Mouse (Mus musculus) midbrain, embryonic 13.5 days (tissue): ENCODE results near the gene Depp1. TPM values are rescaled to one million over a fixed set of nuclear protein-coding genes. Genes with fewer than 3 reads are reported as not detected.

ENCODE experiments used
- ATAC-seq: fragments of 200-750 bp; cut with Nextera tagmentation; 2 replicates; pipeline ENCODE4 v1.8.0; 2017; ENCODE audit warnings: mild to moderate bottlenecking, moderate TSS enrichment, moderate library complexity
- H3K27ac ChIP-seq: fragments of 300-500 bp; sonication (generic); 2 replicates; pipeline ENCODE4 v1.5.1; 2015; ENCODE audit warnings: inconsistent platforms, mild to moderate bottlenecking, moderate library complexity
- H3K27me3 ChIP-seq: fragments of 300-500 bp; sonication (generic); 2 replicates; pipeline ENCODE4 v1.6.1; 2015; ENCODE audit warnings: mild to moderate bottlenecking, inconsistent platforms
- H3K36me3 ChIP-seq: fragments of 300-500 bp; sonication (generic); 2 replicates; pipeline ENCODE4 v1.6.1; 2015; ENCODE audit warnings: mild to moderate bottlenecking, inconsistent platforms
- H3K4me1 ChIP-seq: fragments of 300-500 bp; sonication (generic); replicated peaks from 2 replicates; pipeline ENCODE4 v1.6.1; 2015; ENCODE audit warnings: inconsistent platforms
- H3K4me2 ChIP-seq: fragments of 300-500 bp; sonication (generic); replicated peaks from 2 replicates; pipeline ENCODE4 v1.6.1; 2015; ENCODE audit warnings: moderate library complexity, mild to moderate bottlenecking, inconsistent platforms
- H3K4me3 ChIP-seq: fragments of 300-500 bp; sonication (generic); replicated peaks from 2 replicates; pipeline ENCODE4 v1.5.1; 2015; ENCODE audit warnings: mild to moderate bottlenecking, inconsistent platforms
- H3K9ac ChIP-seq: fragments of 300-500 bp; sonication (generic); replicated peaks from 2 replicates; pipeline ENCODE4 v1.6.1; 2015; ENCODE audit warnings: mild to moderate bottlenecking, inconsistent platforms
- H3K9me3 ChIP-seq: fragments of 300-500 bp; sonication (generic); 2 replicates; pipeline ENCODE4 v1.6.1; 2016; ENCODE audit warnings: mild to moderate bottlenecking, inconsistent platforms
- WGBS: fragments of 180-500 bp; shearing (Covaris S2); methylation state at CpG from one replicate; pipeline ENCODE4 v1.1.7; 2015; 5-methylcytosine and 5-hydroxymethylcytosine counted together
- polyA plus RNA-seq: library from polyadenylated mRNA; unstranded; fragments of >200 nt; fragmentation: Nextera tagmentation; extraction: Ambion mirVana; gene quantifications from 2 replicates; pipeline ENCODE4 v1.2.1, GENCODE M21; 2015

The Depp1 gene
- polyA plus RNA-seq, 1 experiment from 2014 or later = 6.0 TPM

DNA sequence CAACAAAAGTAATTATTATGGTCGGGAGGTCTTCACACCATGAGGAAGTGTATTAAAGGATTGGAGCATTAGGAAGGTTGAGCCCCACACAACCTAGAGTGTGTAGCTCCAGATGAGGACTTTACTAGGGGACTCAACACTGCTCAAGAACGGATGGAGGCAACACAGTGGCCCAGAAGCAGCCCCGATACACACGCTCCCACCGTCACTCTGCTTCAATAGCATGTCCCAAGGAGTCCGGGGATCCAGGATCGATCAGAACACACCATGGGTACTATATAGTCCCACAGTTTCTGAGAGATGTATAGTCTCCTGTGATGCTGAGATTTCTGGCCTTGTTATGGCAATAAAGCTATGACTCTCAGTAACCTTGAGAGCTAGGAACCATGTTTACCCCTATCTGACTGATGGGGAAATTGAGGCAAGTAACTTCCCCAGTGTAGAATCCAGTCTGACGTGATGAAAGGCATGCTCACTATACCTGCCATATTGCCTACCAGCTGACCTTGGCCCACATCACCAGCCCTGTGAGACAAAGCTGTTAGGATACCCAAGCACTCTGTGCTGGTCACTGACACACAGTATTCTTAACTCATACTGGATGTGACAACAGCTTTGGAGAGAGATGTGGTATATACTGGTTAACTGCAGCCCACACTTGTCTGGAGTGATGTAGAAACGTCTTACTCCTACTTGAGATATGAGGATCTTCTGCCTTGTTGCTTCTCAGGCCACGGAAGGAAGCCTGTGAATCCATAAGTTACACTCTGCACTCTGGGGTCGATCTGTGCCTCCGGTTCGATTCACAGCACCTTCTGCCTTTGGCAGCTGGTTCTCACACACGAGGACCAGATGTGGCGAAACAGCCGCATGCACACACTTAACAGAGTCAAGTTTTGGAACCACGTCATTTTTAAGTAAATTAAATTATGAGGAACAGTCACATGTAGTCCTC lies 16.4 kb upstream of the Depp1 start:
- 92% methylated on average over 17 of the region's 17 CpGs for WGBS

DNA sequence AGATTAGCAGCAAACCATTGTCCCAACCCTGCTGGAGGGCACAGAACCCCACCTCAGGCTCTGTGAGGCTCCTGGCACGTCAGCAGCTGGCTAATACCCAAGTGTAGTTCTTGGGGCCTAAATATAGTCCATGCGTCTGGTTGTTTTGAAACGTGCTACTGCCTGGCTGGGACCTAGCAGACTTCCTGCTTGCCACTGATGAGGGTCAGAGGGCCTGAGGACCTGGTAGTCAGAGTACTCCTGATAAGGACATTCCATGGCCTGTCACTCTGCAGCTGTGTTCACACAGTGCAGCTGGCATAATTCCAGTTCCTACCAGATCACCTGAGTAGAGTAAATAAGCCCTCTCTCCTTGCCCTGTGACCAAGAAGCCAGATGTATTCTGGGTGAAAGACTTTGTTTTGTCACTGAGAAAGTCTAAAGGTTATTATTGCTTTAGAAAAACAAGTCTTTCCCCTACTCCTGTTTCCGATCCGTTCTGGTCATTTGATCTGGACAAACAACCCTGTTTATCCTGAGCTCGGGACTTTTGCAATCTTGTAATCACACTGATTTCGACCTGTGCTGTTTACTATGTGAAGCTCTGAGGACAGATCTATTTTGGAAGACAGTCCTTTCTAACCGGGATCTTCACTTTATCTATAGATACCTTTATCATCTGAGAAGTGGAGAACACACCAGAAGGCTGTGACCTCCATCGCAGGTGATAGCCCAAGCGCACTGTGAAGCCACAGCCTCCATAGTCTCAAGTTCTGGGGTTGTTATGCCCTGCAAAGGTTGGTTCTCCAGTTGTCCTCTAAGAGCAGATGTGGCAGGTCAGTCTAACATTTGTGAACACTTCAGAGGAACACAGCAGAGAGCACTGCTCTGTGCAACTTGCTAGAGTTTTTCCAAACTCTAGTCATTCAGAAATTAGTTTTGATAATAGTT lies 14.9 kb upstream of the Depp1 start:
- Histone ChIP-seq H3K4me1 (no peaks in the 10 kb centered on the region), H3K9me3 (no peaks in the 10 kb centered on the region), H3K27me3 (no peaks in the 10 kb centered on the region), H3K27ac (no peak overlapping the region), H3K4me3 (no peak overlapping the region), H3K9ac (no peak overlapping the region), H3K36me3 (peaks cover 22% of the 10 kb centered on the region), H3K4me2 (no peak overlapping the region)
- ATAC-seq = no peak
- WGBS = 80% methylated on average over 10 of the region's 10 CpGs

More for the DNA sequence above, 16.4 kb upstream of the Depp1 start:
- Histone ChIP-seq H3K36me3 (peaks cover 19% of the 10 kb centered on the region), H3K9ac (no peak overlapping the region), H3K27me3 (no peaks in the 10 kb centered on the region), H3K27ac (no peak overlapping the region), H3K9me3 (no peaks in the 10 kb centered on the region), H3K4me1 (peaks cover 9% of the 10 kb centered on the region), H3K4me3 (no peak overlapping the region), H3K4me2 (no peak overlapping the region)
- ATAC-seq = no peak

DNA sequence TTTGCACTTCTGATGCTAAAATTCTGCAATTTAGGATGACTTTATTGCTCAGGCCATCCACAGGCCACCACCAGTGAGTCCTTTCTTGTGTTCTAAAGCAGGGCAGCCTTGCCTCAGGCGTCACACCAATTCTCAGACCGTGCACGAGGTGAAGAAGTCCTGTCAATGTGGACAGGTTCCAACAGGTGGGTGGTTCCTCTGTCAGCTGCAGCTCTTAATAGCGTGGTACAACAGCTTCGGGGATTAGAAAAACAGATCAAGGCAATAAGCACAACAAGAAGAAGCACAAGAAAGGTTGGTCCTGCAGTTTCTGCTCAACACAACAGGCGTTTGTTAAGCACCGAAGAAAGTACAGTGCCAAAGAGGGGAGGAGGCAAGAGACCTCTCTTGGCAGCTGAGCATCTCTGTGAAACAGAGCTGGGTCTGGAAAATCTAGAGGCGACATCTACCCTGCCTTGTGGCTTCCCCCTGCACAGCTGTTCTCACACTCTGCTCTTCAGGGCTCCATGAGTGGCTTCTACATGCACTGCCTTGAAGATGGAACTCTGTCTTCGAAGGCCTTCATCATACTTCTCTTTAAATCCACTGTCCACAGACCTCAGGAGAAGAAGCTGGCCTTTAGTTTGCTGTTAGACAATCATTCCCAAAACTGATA lies 13.7 kb upstream of the Depp1 start:
- H3K27me3 ChIP-seq = no peaks in the 10 kb centered on the region
- WGBS = 87% methylated on average over 9 of the region's 9 CpGs
- no peak for ATAC-seq
- H3K27ac ChIP-seq = no peak overlapping the region
- H3K9ac ChIP-seq = no peak overlapping the region
- H3K36me3 ChIP-seq = peaks cover 27% of the 10 kb centered on the region
- H3K4me2 ChIP-seq = no peak overlapping the region
- no peaks in the 10 kb centered on the region for H3K4me1 ChIP-seq
- no peak overlapping the region for H3K4me3 ChIP-seq
- H3K9me3 ChIP-seq = no peaks in the 10 kb centered on the region

DNA sequence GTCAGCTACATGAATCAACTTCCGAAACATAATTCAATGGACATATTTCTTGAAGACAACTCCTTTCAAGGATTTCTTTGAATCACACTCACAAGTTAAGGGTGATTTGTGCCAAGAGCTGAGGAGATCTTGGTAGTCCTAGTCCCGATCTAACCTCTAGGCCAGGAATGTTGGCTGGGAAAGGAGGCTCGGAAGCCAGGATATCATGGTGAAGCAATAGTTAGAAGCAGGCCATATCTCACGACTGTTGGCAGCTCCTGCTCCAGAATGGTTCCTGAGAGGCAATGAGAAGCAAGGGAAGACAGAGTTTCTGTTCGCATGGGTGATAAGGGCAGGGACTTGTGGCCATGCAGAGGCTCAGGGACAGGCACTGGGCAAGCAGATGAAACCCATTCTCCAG lies 12.9 kb upstream of the Depp1 start:
- Histone ChIP-seq H3K4me2 (no peak overlapping the region), H3K9ac (no peak overlapping the region), H3K36me3 (peaks cover 27% of the 10 kb centered on the region), H3K27ac (no peak overlapping the region), H3K4me1 (no peaks in the 10 kb centered on the region), H3K4me3 (no peak overlapping the region), H3K27me3 (no peaks in the 10 kb centered on the region), H3K9me3 (no peaks in the 10 kb centered on the region)
- no peak for ATAC-seq
- 94% methylated on average over 5 of the region's 5 CpGs for WGBS

- H3K4me3 ChIP-seq = no peak overlapping the region
- H3K9ac ChIP-seq = no peak overlapping the region
- no peak overlapping the region for H3K4me2 ChIP-seq
- no peak overlapping the region for H3K27ac ChIP-seq
- no peak for ATAC-seq
- H3K27me3 ChIP-seq = no peaks in the 10 kb centered on the region
- WGBS = 85% methylated on average over 2 of the region's 2 CpGs
- H3K4me1 ChIP-seq = no peaks in the 10 kb centered on the region
- no peaks in the 10 kb centered on the region for H3K9me3 ChIP-seq
- peaks cover 27% of the 10 kb centered on the region for H3K36me3 ChIP-seq
These were observed 11.5 kb upstream of the Depp1 start for GRCm38 (mm10) chr6:116638871-116639270.

GRCm38 (mm10) chr6:116639663-116640062 lies 10.7 kb upstream of the Depp1 start:
- Histone ChIP-seq H3K27ac (no peak overlapping the region), H3K9ac (no peak overlapping the region), H3K4me2 (no peak overlapping the region), H3K9me3 (no peaks in the 10 kb centered on the region), H3K27me3 (no peaks in the 10 kb centered on the region), H3K4me3 (no peak overlapping the region), H3K4me1 (no peaks in the 10 kb centered on the region), H3K36me3 (peaks cover 26% of the 10 kb centered on the region)
- no peak for ATAC-seq
- 75% methylated on average over 2 of the region's 2 CpGs for WGBS

DNA sequence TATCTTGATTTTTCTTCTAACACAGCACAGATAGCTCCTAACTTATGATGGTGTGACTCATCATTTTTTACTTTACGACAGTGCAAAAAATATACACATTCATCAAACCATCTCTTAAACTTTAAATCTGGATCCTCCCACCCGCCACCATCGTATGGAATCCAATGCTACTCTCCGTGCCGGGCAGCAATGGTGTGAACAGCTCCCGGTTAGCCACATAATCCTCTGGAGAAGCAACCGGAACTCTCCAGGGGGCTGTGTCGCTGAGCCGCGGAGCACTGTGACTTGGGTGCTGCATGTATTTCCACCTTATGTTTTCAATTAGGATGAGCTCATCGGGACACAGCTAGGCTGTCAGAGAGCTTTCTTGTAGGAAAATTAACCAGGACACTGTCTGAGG lies 7.5 kb upstream of the Depp1 start:
- WGBS = 87% methylated on average over 11 of the region's 11 CpGs
- no peak overlapping the region for H3K4me3 ChIP-seq
- no peaks in the 10 kb centered on the region for H3K27me3 ChIP-seq
- no peaks in the 10 kb centered on the region for H3K4me1 ChIP-seq
- H3K27ac ChIP-seq = no peak overlapping the region
- peaks cover 35% of the 10 kb centered on the region for H3K36me3 ChIP-seq
- H3K9ac ChIP-seq = no peak overlapping the region
- no peak overlapping the region for H3K4me2 ChIP-seq
- H3K9me3 ChIP-seq = no peaks in the 10 kb centered on the region
- ATAC-seq = no peak

- WGBS = 64% methylated on average over 4 of the region's 4 CpGs
- no peaks in the 10 kb centered on the region for H3K27me3 ChIP-seq
- H3K9ac ChIP-seq = no peak overlapping the region
- no peak overlapping the region for H3K27ac ChIP-seq
- H3K4me1 ChIP-seq = no peaks in the 10 kb centered on the region
- no peak overlapping the region for H3K4me3 ChIP-seq
- no peaks in the 10 kb centered on the region for H3K9me3 ChIP-seq
- no peak for ATAC-seq
- H3K36me3 ChIP-seq = peaks cover 27% of the 10 kb centered on the region
- no peak overlapping the region for H3K4me2 ChIP-seq
These were observed 6.5 kb upstream of the Depp1 start for GRCm38 (mm10) chr6:116643881-116644280.

- ATAC-seq = no peak
- no peak overlapping the region for H3K27ac ChIP-seq
These were observed 6.1 kb upstream of the Depp1 start for GRCm38 (mm10) chr6:116644335-116644734.

GRCm38 (mm10) chr6:116647763-116648162 lies 2.6 kb upstream of the Depp1 start:
- H3K36me3 ChIP-seq = peaks cover 19% of the 10 kb centered on the region
- WGBS = 78% methylated on average over 12 of the region's 12 CpGs
- H3K4me1 ChIP-seq = no peaks in the 10 kb centered on the region
- H3K9ac ChIP-seq = no peak overlapping the region
- no peaks in the 10 kb centered on the region for H3K9me3 ChIP-seq
- no peak overlapping the region for H3K4me2 ChIP-seq
- peak; percentile 48 for ATAC-seq
- no peak overlapping the region for H3K4me3 ChIP-seq
- H3K27ac ChIP-seq = no peak overlapping the region
- H3K27me3 ChIP-seq = no peaks in the 10 kb centered on the region

More at GRCm38 (mm10) chr6:116644335-116644734, 6.1 kb upstream of the Depp1 start:
- no peak overlapping the region for H3K4me2 ChIP-seq
- H3K4me3 ChIP-seq = no peak overlapping the region
- no peaks in the 10 kb centered on the region for H3K27me3 ChIP-seq
- no peak overlapping the region for H3K9ac ChIP-seq
- no peaks in the 10 kb centered on the region for H3K9me3 ChIP-seq
- H3K36me3 ChIP-seq = peaks cover 24% of the 10 kb centered on the region
- H3K4me1 ChIP-seq = no peaks in the 10 kb centered on the region
- WGBS = 81% methylated on average over 3 of the region's 3 CpGs

GRCm38 (mm10) chr6:116649811-116650210 lies 598 bp upstream of the Depp1 start:
- ATAC-seq = no peak
- Histone ChIP-seq H3K27me3 (no peaks in the 10 kb centered on the region), H3K9ac (no peak overlapping the region), H3K36me3 (peaks cover 14% of the 10 kb centered on the region), H3K4me2 (no peak overlapping the region), H3K4me3 (no peak overlapping the region), H3K4me1 (no peaks in the 10 kb centered on the region), H3K27ac (no peak overlapping the region), H3K9me3 (no peaks in the 10 kb centered on the region)
- WGBS = 92% methylated on average over 7 of the region's 7 CpGs
